In the genomic region with DNA sequence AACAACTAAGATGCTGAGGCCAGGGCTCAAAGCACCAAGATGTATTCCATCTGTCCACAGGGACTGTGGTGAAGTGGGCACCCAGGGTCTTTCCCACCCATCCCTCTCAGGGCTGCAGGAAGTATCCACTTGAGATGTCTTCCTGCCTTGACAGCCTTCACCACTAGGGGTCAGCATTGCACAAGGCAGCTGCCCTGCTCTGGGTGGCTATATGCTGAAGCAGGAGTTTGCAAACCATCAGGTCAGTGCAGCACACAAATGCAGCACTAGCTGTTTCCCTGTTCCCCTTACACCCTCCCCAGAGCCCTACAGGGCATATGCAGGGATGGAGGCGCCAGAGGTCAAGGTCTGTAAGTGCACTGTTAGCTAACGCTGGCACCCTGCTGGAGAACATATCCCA, we compare ENCODE assay signal across 8 mouse cellular contexts.
DNase-seq lines count a peak whose midpoint lies in the region; ATAC-seq lines count a peak whose summit lies in the region.

No protein-coding gene starts in this region.

- peak; percentile 79 for ATAC-seq in intestine, embryonic 14.5 days (replicated peaks; ENCODE audit: low FRiP score, low TSS enrichment, low read depth)
- peak; percentile 84 for ATAC-seq in megakaryocyte-erythroid progenitor cell, adult 5-6 weeks (replicated peaks; ENCODE audit: low FRiP score, low TSS enrichment, poor library complexity, severe bottlenecking)

- H3K4me2 ChIP-seq in intestine, embryonic 14.5 days (ENCODE audit: low read length) = no peak overlapping the region

- peaks cover 6% of the 10 kb centered on the region for H3K4me1 ChIP-seq in intestine, embryonic 14.5 days (replicated peaks; ENCODE audit: control insufficient read depth, insufficient read depth, low read length)

- H3K27ac ChIP-seq in intestine, embryonic 14.5 days (ENCODE audit: low read depth) = no peak overlapping the region

- intact Hi-C loops in gastrocnemius, postnatal 14 days (cut with DNase I; ENCODE audit: low total_unique reads) = loop anchor here (2.0 to 5.0 kb wide), 2 partner anchors 95 to 194 kb away; no protein-coding TSS in a partner anchor
- intact Hi-C loops in left cerebral cortex, postnatal 10 days (cut with DNase I) = loop anchor here (2.0 to 10.0 kb wide), 3 partner anchors 95 to 869 kb away; no protein-coding TSS in a partner anchor

- DNase-seq in adrenal gland, adult 18-20 months (ENCODE audit: low spot score in 2 of 2) = peak; percentile 87 to 88
- peak; percentile 92 for DNase-seq in embryo, embryonic 10.5 days (ENCODE audit: low spot score)
- DNase-seq in gastrocnemius, postnatal 14 days = peak; percentile 86
- peak; percentile 97 for DNase-seq in intestine, embryonic 14.5 days (ENCODE audit: low spot score)
- DNase-seq in left cerebral cortex, postnatal 10 days (ENCODE audit: extremely low spot score in 1 of 2, low spot score in 2 of 2) = peak; percentile 79 to 88
- DNase-seq in right cerebral cortex, postnatal 14 days = peak; percentile 91
- peak; percentile 89 for DNase-seq in urinary bladder, postnatal 14 days (ENCODE audit: low spot score)

- no peaks in the 10 kb centered on the region for H3K9me3 ChIP-seq in intestine, embryonic 14.5 days (ENCODE audit: control insufficient read depth, low read length)

- no peak overlapping the region for H3K4me3 ChIP-seq in intestine, embryonic 14.5 days (ENCODE audit: low read depth, low read length)

- no peak overlapping the region for H3K9ac ChIP-seq in intestine, embryonic 14.5 days (ENCODE audit: low read length)

- H3K27me3 ChIP-seq in intestine, embryonic 14.5 days (replicated peaks; ENCODE audit: control insufficient read depth, insufficient read depth, low read length) = no peaks in the 10 kb centered on the region

- 4% methylated on average over 2 of the region's 2 CpGs for WGBS in intestine, embryonic 14.5 days

- H3K36me3 ChIP-seq in intestine, embryonic 14.5 days (ENCODE audit: control insufficient read depth, insufficient read depth, low read length) = peaks cover 23% of the 10 kb centered on the region
